Mouse (Mus musculus) heart, postnatal 4 days (tissue): Measurements from ENCODE around the gene Rp2. TPM values are rescaled to one million over a fixed set of nuclear protein-coding genes. Genes with fewer than 3 reads are reported as not detected.
A peak's percentile ranks its signal among the peaks of the same experiment; 100 is the strongest.

Experiments
- DNase-seq: peaks from one replicate; pipeline ENCODE4 v3.0.0; 2021
- total RNA-seq, 2 experiments: library from RNA; stranded (reverse); gene quantifications; 2 replicates each; pipeline ENCODE4 v1.2.3; 2021

Rp2 gene
- total RNA-seq, 2 experiments from 2014 or later = 15.6 to 16.6 TPM

DNA sequence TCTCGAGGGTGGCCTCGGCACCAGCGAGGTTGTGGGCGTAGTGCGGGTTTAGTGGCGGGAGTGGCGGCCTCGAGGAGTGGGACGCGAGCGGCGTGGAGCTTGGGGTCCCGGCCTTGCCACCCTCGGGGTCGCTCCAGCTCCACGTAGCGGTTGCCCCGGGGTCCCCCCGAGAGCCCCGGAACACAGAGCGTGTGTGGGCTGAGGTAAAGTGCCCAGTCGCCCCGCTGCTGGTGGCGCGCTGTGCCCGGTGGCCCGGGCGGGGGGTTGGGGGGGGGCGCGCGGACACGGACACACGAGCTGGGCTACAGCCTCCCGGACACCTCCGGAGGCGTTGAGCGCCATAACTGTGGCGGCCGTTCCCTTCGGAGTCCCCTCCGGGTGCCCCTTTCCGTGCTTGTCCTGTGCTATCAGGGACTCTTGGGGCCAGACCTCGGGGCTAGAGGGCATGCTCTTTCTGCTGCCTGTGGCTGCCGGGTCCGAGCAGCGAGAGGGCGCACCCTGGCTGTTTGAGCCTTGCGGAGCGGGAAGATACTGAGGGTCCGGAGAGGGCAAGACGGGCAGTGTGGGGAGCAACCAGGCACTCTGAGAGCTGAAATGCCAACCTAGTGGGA, 61.7 kb downstream of the Rp2 start:
- DNase-seq = peak; percentile 37

Other genes starting within 250 kb of the Rp2 start
- 10 to 100 TPM; 11.7 to 16.9 TPM for gene Slc9a7, start 72.7 kb upstream of the Rp2 start, total RNA-seq
- 1 to 10 TPM; 5.4 to 6.7 TPM for gene Jade3, start 61.2 kb downstream of the Rp2 start, total RNA-seq
- 1 to 10 TPM; 1.1 to 1.7 TPM for gene Rgn, start 185.3 kb downstream of the Rp2 start, total RNA-seq